ENCODE assay signal across 24 mouse cellular contexts in genomic region chr10:86860396-86860795, GRCm38 (mm10).
"Had no signal": no experiment of that assay in that cellular context is flagged by ENCODE, and none has a peak within 500 bp of the region (broad histone marks: within the 10 kb centered on the region; RNA-seq: fewer than 3 reads in every experiment).

No protein-coding gene starts in this region.

- H3K4me1 ChIP-seq: embryonic facial prominence, embryonic 10.5 days; embryonic facial prominence, embryonic 12.5 days; embryonic facial prominence, embryonic 13.5 days; embryonic facial prominence, embryonic 15.5 days; forebrain, embryonic 10.5 days; forebrain, embryonic 12.5 days; forebrain, embryonic 13.5 days; forebrain, embryonic 15.5 days had no signal

- H3K27ac ChIP-seq: embryonic facial prominence, embryonic 10.5 days; embryonic facial prominence, embryonic 12.5 days; embryonic facial prominence, embryonic 13.5 days; embryonic facial prominence, embryonic 15.5 days; forebrain, embryonic 10.5 days; forebrain, embryonic 12.5 days; forebrain, embryonic 13.5 days; forebrain, embryonic 15.5 days; heart, adult 2 months; heart, embryonic 10.5 days had no signal

- H3K4me3 ChIP-seq: embryonic facial prominence, embryonic 10.5 days; embryonic facial prominence, embryonic 12.5 days; embryonic facial prominence, embryonic 13.5 days; embryonic facial prominence, embryonic 15.5 days; erythroblast, embryonic 14.5 days; forebrain, embryonic 10.5 days; forebrain, embryonic 12.5 days; forebrain, embryonic 13.5 days; forebrain, embryonic 15.5 days; heart, adult 2 months; heart, embryonic 10.5 days; heart, embryonic 12.5 days had no signal

- DNase-seq: cerebellum, adult 9-11 months; cerebellum, postnatal 10 days; cerebellum, postnatal 14 days; cerebellum, postnatal 25 days; cerebellum, postnatal 36 days; embryo, embryonic 11 days; forebrain, postnatal 0 days; gastrocnemius, postnatal 10 days; gastrocnemius, postnatal 14 days; gastrocnemius, postnatal 25 days; heart, adult 11 months; heart, adult 18-20 months; heart, adult 2 months had no signal

- H3K27me3 ChIP-seq: embryonic facial prominence, embryonic 12.5 days; embryonic facial prominence, embryonic 13.5 days; embryonic facial prominence, embryonic 15.5 days; forebrain, embryonic 12.5 days; forebrain, embryonic 13.5 days; forebrain, embryonic 15.5 days; heart, embryonic 12.5 days had no signal
